Mouse (Mus musculus): ENCODE data around the gene Cped1.

DNA sequence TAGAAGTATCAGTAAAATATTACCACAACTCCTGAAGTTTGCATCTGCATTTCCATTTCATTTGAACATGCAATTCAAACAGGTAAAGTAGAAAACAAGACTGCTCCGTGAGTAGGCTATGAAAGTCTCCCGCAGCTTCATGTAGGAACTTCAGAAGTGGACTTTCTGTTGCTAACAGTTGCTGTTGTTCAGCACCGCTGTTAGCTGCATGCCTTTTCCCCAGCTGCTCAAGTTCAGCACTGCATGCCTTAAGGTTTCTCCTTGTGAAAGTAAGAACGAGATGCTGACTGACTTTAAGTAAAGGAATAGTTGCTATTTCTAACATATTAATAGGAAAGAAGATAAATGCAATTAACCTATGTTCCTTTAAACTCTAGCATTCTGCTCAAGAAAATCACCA is 306.3 kb downstream of the Cped1 start:
- TF ChIP-seq TCF3 (IDR thresholded peaks at IDR 0.05; ENCODE audit: insufficient read length, low read depth): no peak
- TF ChIP-seq MAX (IDR thresholded peaks at IDR 0.05; ENCODE audit: low read depth): no peak
- TF ChIP-seq TCF12 (IDR thresholded peaks at IDR 0.05; ENCODE audit: insufficient read depth, poor library complexity, severe bottlenecking): no peak
- no peak for TF ChIP-seq POLR2A (IDR thresholded peaks at IDR 0.05; ENCODE audit: insufficient read length, low read depth)
- no peak for TF ChIP-seq POLR2AphosphoS2 (IDR thresholded peaks at IDR 0.05; ENCODE audit: insufficient read length, low read depth)
- no peak for TF ChIP-seq E2F4 (IDR thresholded peaks at IDR 0.05; ENCODE audit: insufficient read depth)
- no peak for TF ChIP-seq SRF (IDR thresholded peaks at IDR 0.05; ENCODE audit: control insufficient read depth, insufficient read length, low read depth)
- TF ChIP-seq MYOG (IDR thresholded peaks at IDR 0.05; ENCODE audit: control insufficient read depth in 1 of 3, insufficient read depth in 1 of 3, insufficient read length in 2 of 3, low read depth in 2 of 3): no peak
- TF ChIP-seq USF1 (IDR thresholded peaks at IDR 0.05; ENCODE audit: low read depth): no peak
- no peak for TF ChIP-seq CEBPB (IDR thresholded peaks at IDR 0.05; ENCODE audit: insufficient read depth, poor library complexity, severe bottlenecking)
